Mouse (Mus musculus): ENCODE measurements at regions not wholly inside any gene's neighbourhood (a gene's known extent, or its start where the extent isn't known, plus 50 kb on each side); places are given as distances from the start of the nearest gene placed in this dataset.
A peak's percentile ranks its signal among the peaks of the same experiment; 100 is the strongest.
"Not testable (repeated sequence)": the region's sequence is repeated elsewhere in the genome, so short reads cannot be mapped to it uniquely, and the experiment has no call there.

GRCm38 (mm10) chr3:153144217-153144616 lies 162.2 kb upstream of the St6galnac5 start:
- no peaks in the 10 kb centered on the region for H3K9me3 ChIP-seq (replicated peaks)
- H3K36me3 ChIP-seq (replicated peaks): no peaks in the 10 kb centered on the region
- H3K4me3 ChIP-seq (replicated peaks): no peak overlapping the region
- no peaks in the 10 kb centered on the region; the same call in 1 of the 2 replicates for H3K4me1 ChIP-seq (replicated peaks)
- no peak overlapping the region for H3K27ac ChIP-seq (replicated peaks)
- no peak overlapping the region for H3K4me2 ChIP-seq
- WGBS (ENCODE audit: insufficient replicate concordance): 64% methylated on average over 10 of the region's 10 CpGs
- no peaks in the 10 kb centered on the region for H3K27me3 ChIP-seq
- ATAC-seq (ENCODE audit: insufficient read depth): no peak
- no peak overlapping the region for H3K9ac ChIP-seq

GRCm38 (mm10) chr3:153140985-153141384 lies 158.9 kb upstream of the St6galnac5 start:
- no peak for ATAC-seq (ENCODE audit: insufficient read depth)
- WGBS (ENCODE audit: insufficient replicate concordance): 65% methylated on average over 5 of the region's 5 CpGs
- no peaks in the 10 kb centered on the region for H3K9me3 ChIP-seq (replicated peaks)
- no peaks in the 10 kb centered on the region for H3K27me3 ChIP-seq
- H3K9ac ChIP-seq: no peak overlapping the region
- no peaks in the 10 kb centered on the region for H3K36me3 ChIP-seq (replicated peaks)
- H3K4me1 ChIP-seq (replicated peaks): no peaks in the 10 kb centered on the region
- H3K27ac ChIP-seq (replicated peaks): no peak overlapping the region
- no peak overlapping the region for H3K4me3 ChIP-seq (replicated peaks)
- H3K4me2 ChIP-seq: no peak overlapping the region

- Histone ChIP-seq H3K36me3 (replicated peaks) (no peaks in the 10 kb centered on the region), H3K9ac (no peak overlapping the region), H3K4me2 (no peak overlapping the region), H3K27ac (replicated peaks) (no peak overlapping the region), H3K4me3 (replicated peaks) (no peak overlapping the region), H3K27me3 (no peaks in the 10 kb centered on the region), H3K4me1 (replicated peaks) (no peaks in the 10 kb centered on the region), H3K9me3 (replicated peaks) (no peaks in the 10 kb centered on the region)
- ATAC-seq (ENCODE audit: insufficient read depth): no peak
- WGBS (ENCODE audit: insufficient replicate concordance): 56% methylated on average over 5 of the region's 5 CpGs
Measured at GRCm38 (mm10) chr3:153125335-153125734, 143.3 kb upstream of the St6galnac5 start.

- H3K9me3 ChIP-seq (replicated peaks): no peaks in the 10 kb centered on the region
- H3K4me2 ChIP-seq: no peak overlapping the region
- 69% methylated on average over 10 of the region's 10 CpGs for WGBS (ENCODE audit: insufficient replicate concordance)
- H3K9ac ChIP-seq: no peak overlapping the region
- no peaks in the 10 kb centered on the region for H3K27me3 ChIP-seq
- no peaks in the 10 kb centered on the region for H3K36me3 ChIP-seq (replicated peaks)
- peaks cover 7% of the 10 kb centered on the region for H3K4me1 ChIP-seq (replicated peaks)
- no peak overlapping the region for H3K27ac ChIP-seq (replicated peaks)
- no peak overlapping the region for H3K4me3 ChIP-seq (replicated peaks)
- ATAC-seq (ENCODE audit: insufficient read depth): no peak
Measured at GRCm38 (mm10) chr3:153121934-153122333, 139.9 kb upstream of the St6galnac5 start.

GRCm38 (mm10) chr3:153119142-153119541 lies 137.1 kb upstream of the St6galnac5 start:
- no peak overlapping the region for H3K4me3 ChIP-seq (replicated peaks)
- no peak overlapping the region for H3K27ac ChIP-seq (replicated peaks)
- H3K4me2 ChIP-seq: no peak overlapping the region
- H3K4me1 ChIP-seq (replicated peaks): peaks cover 7% of the 10 kb centered on the region
- 29% methylated on average over 5 of the region's 5 CpGs for WGBS (ENCODE audit: insufficient replicate concordance)
- H3K9ac ChIP-seq: no peak overlapping the region
- no peak for ATAC-seq (ENCODE audit: insufficient read depth)
- H3K27me3 ChIP-seq: no peaks in the 10 kb centered on the region
- H3K36me3 ChIP-seq (replicated peaks): no peaks in the 10 kb centered on the region
- H3K9me3 ChIP-seq (replicated peaks): no peaks in the 10 kb centered on the region

GRCm38 (mm10) chr3:153118643-153119042 lies 136.6 kb upstream of the St6galnac5 start:
- no peaks in the 10 kb centered on the region for H3K36me3 ChIP-seq (replicated peaks)
- no peak overlapping the region for H3K27ac ChIP-seq (replicated peaks)
- H3K9ac ChIP-seq: no peak overlapping the region
- no peak overlapping the region for H3K4me3 ChIP-seq (replicated peaks)
- no peaks in the 10 kb centered on the region for H3K9me3 ChIP-seq (replicated peaks)
- WGBS (ENCODE audit: insufficient replicate concordance): 63% methylated on average over 1 of the region's 1 CpGs
- H3K4me1 ChIP-seq (replicated peaks): peaks cover 7% of the 10 kb centered on the region
- peak; percentile 49; the same call in 1 of the 2 replicates for ATAC-seq (ENCODE audit: insufficient read depth)
- H3K27me3 ChIP-seq: no peaks in the 10 kb centered on the region
- H3K4me2 ChIP-seq: no peak overlapping the region

GRCm38 (mm10) chr3:153105591-153105990 lies 123.5 kb upstream of the St6galnac5 start:
- Histone ChIP-seq H3K36me3 (replicated peaks) (no peaks in the 10 kb centered on the region), H3K9ac (no peak overlapping the region), H3K27me3 (no peaks in the 10 kb centered on the region), H3K4me1 (replicated peaks) (no peaks in the 10 kb centered on the region), H3K27ac (replicated peaks) (no peak overlapping the region), H3K4me3 (replicated peaks) (no peak overlapping the region), H3K9me3 (replicated peaks) (no peaks in the 10 kb centered on the region), H3K4me2 (no peak overlapping the region)
- no peak for ATAC-seq (ENCODE audit: insufficient read depth)
- 72% methylated on average over 5 of the region's 5 CpGs for WGBS (ENCODE audit: insufficient replicate concordance)

GRCm38 (mm10) chr3:153090572-153090971 lies 108.5 kb upstream of the St6galnac5 start:
- not testable (repeated sequence) for H3K27ac ChIP-seq (replicated peaks); H3K36me3 ChIP-seq (replicated peaks); H3K9me3 ChIP-seq (replicated peaks); H3K4me3 ChIP-seq (replicated peaks); H3K27me3 ChIP-seq; H3K9ac ChIP-seq; H3K4me2 ChIP-seq; ATAC-seq (ENCODE audit: insufficient read depth); H3K4me1 ChIP-seq (replicated peaks)
- 67% methylated on average over 4 of the region's 4 CpGs for WGBS (ENCODE audit: insufficient replicate concordance)

GRCm38 (mm10) chr3:153085096-153085788 lies 103.2 kb upstream of the St6galnac5 start:
- Histone ChIP-seq H3K4me2 (no peak overlapping the region), H3K4me3 (replicated peaks) (no peak overlapping the region), H3K36me3 (replicated peaks) (no peaks in the 10 kb centered on the region), H3K4me1 (replicated peaks) (no peaks in the 10 kb centered on the region), H3K27me3 (no peaks in the 10 kb centered on the region), H3K27ac (replicated peaks) (no peak overlapping the region), H3K9me3 (replicated peaks) (no peaks in the 10 kb centered on the region), H3K9ac (no peak overlapping the region)
- ATAC-seq (ENCODE audit: insufficient read depth): no peak
- 54% methylated on average over 17 of the region's 17 CpGs for WGBS (ENCODE audit: insufficient replicate concordance)

GRCm38 (mm10) chr3:153084226-153085095 lies 102.4 kb upstream of the St6galnac5 start:
- no peak for ATAC-seq (ENCODE audit: insufficient read depth)
- H3K4me3 ChIP-seq (replicated peaks): no peak overlapping the region
- WGBS (ENCODE audit: insufficient replicate concordance): 71% methylated on average over 23 of the region's 23 CpGs
- no peak overlapping the region for H3K27ac ChIP-seq (replicated peaks)
- H3K9me3 ChIP-seq (replicated peaks): no peaks in the 10 kb centered on the region
- H3K27me3 ChIP-seq: no peaks in the 10 kb centered on the region
- H3K4me2 ChIP-seq: no peak overlapping the region
- no peaks in the 10 kb centered on the region for H3K4me1 ChIP-seq (replicated peaks)
- H3K9ac ChIP-seq: no peak overlapping the region
- no peaks in the 10 kb centered on the region for H3K36me3 ChIP-seq (replicated peaks)

- H3K4me3 ChIP-seq (replicated peaks): no peak overlapping the region
- no peaks in the 10 kb centered on the region for H3K27me3 ChIP-seq
- H3K27ac ChIP-seq (replicated peaks): no peak overlapping the region
- no peaks in the 10 kb centered on the region for H3K9me3 ChIP-seq (replicated peaks)
- no peak overlapping the region for H3K4me2 ChIP-seq
- no peak overlapping the region for H3K9ac ChIP-seq
- no peak for ATAC-seq (ENCODE audit: insufficient read depth)
- no peaks in the 10 kb centered on the region for H3K36me3 ChIP-seq (replicated peaks)
- H3K4me1 ChIP-seq (replicated peaks): no peaks in the 10 kb centered on the region
- WGBS (ENCODE audit: insufficient replicate concordance): 44% methylated on average over 3 of the region's 3 CpGs
Measured at GRCm38 (mm10) chr3:153080371-153080770, 98.3 kb upstream of the St6galnac5 start.
